Mouse (Mus musculus): ENCODE results near the gene Paqr3. TPM values are rescaled to one million over a fixed set of nuclear protein-coding genes. Genes with fewer than 3 reads are reported as not detected.

Gene Paqr3
- polyA plus RNA-seq, 1 experiment from 2014 or later = 25.3 TPM

DNA sequence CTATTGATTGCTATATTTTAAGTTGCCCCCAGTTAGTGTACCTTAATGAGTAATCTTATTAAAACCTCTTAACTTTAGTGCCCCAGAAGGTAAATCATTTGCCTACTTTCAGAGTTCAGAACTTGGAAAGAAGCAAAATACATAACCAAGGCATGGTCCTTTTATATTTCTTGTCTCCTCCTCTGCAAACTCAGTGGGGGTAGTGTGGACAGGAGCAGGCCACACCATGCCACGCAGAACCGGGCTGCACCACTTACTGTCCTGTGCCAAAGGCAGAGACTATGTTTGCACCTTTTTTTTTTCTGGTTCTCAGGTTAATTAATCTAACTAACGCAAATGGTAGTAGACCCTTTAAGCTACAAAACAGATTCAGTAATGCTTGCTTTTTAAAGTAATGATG is 22.0 kb downstream of the Paqr3 start:
- no peaks in the 10 kb centered on the region for H3K27me3 ChIP-seq (ENCODE audit: control insufficient read depth, insufficient read depth, low read length)
- H3K27ac ChIP-seq (ENCODE audit: low read depth, low read length) = no peak overlapping the region
- no peak for ATAC-seq (ENCODE audit: low read depth)
- no peak overlapping the region for H3K4me2 ChIP-seq (ENCODE audit: low read depth, low read length)
- H3K9ac ChIP-seq (replicated peaks; ENCODE audit: low read depth, low read length) = no peak overlapping the region
- H3K4me1 ChIP-seq (ENCODE audit: control insufficient read depth, insufficient read depth, low read length) = no peaks in the 10 kb centered on the region
- no peaks in the 10 kb centered on the region for H3K9me3 ChIP-seq (ENCODE audit: control insufficient read depth, low read length)
- peaks cover 24% of the 10 kb centered on the region for H3K36me3 ChIP-seq (ENCODE audit: control insufficient read depth, insufficient read depth, low read length)
- no peak overlapping the region for H3K4me3 ChIP-seq (ENCODE audit: low read depth, low read length)
- 95% methylated on average over 3 of the region's 3 CpGs for WGBS

DNA sequence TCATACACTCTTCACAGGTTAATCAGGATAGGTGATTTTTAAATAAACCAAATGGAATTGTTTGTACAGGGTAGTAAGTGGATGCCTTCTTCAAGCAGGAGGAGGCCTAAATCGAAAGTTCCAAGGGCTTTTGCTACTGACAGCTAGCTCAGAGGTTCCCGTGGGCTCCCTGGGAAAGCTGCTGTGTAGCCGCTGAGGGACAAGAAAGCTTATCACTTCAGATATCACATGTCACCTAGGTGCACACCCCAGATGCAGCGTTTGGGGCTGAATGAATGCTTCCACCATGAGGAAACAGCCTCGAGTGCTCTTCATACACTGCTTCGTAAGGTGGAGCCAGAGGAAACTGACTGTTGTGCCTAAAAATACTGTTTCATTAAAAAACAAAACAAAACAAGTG is 23.2 kb downstream of the Paqr3 start:
- WGBS = 91% methylated on average over 6 of the region's 6 CpGs
- ATAC-seq (ENCODE audit: low read depth) = no peak
- Histone ChIP-seq H3K9me3 (ENCODE audit: control insufficient read depth, low read length) (no peaks in the 10 kb centered on the region), H3K4me3 (ENCODE audit: low read depth, low read length) (no peak overlapping the region), H3K27ac (ENCODE audit: low read depth, low read length) (no peak overlapping the region), H3K27me3 (ENCODE audit: control insufficient read depth, insufficient read depth, low read length) (no peaks in the 10 kb centered on the region), H3K4me1 (ENCODE audit: control insufficient read depth, insufficient read depth, low read length) (no peaks in the 10 kb centered on the region), H3K36me3 (ENCODE audit: control insufficient read depth, insufficient read depth, low read length) (peaks cover 24% of the 10 kb centered on the region), H3K9ac (replicated peaks; ENCODE audit: low read depth, low read length) (no peak overlapping the region), H3K4me2 (ENCODE audit: low read depth, low read length) (no peak overlapping the region)

DNA sequence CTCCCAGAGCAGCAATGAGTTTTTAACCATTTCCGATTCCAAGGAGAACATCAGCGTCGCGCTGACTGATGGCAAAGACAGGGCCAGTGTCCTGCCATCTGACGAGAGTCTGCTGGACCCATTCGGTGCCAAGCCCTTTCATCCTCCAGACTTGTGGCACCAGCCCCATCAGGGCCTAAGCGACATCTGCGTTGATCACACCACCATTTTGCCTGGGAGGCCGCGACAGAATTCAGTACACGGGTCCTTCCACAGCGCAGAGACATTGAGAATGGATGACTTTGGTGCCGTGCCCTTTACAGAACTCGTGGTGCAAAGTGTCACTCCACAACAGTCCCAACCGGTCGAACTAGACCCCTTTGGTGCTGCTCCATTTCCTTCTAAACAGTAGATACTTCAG is 23.6 kb downstream of the Paqr3 start:
- no peak overlapping the region for H3K4me3 ChIP-seq (ENCODE audit: low read depth, low read length)
- no peak for ATAC-seq (ENCODE audit: low read depth)
- H3K4me1 ChIP-seq (ENCODE audit: control insufficient read depth, insufficient read depth, low read length) = no peaks in the 10 kb centered on the region
- 96% methylated on average over 16 of the region's 16 CpGs for WGBS
- no peak overlapping the region for H3K9ac ChIP-seq (replicated peaks; ENCODE audit: low read depth, low read length)
- no peak overlapping the region for H3K27ac ChIP-seq (ENCODE audit: low read depth, low read length)
- H3K36me3 ChIP-seq (ENCODE audit: control insufficient read depth, insufficient read depth, low read length) = peaks cover 22% of the 10 kb centered on the region
- no peaks in the 10 kb centered on the region for H3K27me3 ChIP-seq (ENCODE audit: control insufficient read depth, insufficient read depth, low read length)
- H3K9me3 ChIP-seq (ENCODE audit: control insufficient read depth, low read length) = no peaks in the 10 kb centered on the region
- no peak overlapping the region for H3K4me2 ChIP-seq (ENCODE audit: low read depth, low read length)

DNA sequence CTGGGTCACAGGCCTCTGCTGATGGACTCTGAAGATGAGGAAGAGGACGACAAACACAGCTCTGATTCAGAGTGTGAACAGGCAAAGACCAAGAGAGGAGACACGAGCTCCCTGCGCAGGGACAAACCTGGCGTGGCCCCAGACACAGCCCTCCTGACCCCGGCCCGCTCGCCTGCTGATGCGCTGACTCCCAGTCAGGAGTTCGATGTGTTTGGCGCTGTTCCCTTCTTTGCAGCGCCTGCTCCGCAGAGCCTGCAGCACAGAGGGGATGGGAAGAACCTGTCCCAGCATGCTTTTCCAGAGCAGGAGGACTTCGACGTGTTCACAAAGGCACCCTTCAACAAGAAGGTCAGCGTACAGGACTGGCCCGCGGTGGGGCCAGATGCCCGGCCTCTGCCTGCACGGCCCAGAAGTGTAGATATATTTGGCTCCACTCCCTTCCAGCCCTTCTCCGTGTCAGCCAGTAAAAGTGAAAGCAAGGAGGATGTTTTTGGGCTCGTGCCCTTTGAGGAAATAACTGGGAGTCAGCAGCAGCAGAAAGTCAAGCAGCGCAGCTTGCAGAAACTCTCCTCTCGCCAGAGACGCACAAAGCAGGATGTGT is 24.3 kb downstream of the Paqr3 start:
- Histone ChIP-seq H3K27ac (ENCODE audit: low read depth, low read length) (no peak overlapping the region), H3K9ac (replicated peaks; ENCODE audit: low read depth, low read length) (no peak overlapping the region), H3K4me2 (ENCODE audit: low read depth, low read length) (no peak overlapping the region), H3K4me1 (ENCODE audit: control insufficient read depth, insufficient read depth, low read length) (no peaks in the 10 kb centered on the region), H3K36me3 (ENCODE audit: control insufficient read depth, insufficient read depth, low read length) (peaks cover 24% of the 10 kb centered on the region), H3K4me3 (ENCODE audit: low read depth, low read length) (no peak overlapping the region), H3K9me3 (ENCODE audit: control insufficient read depth, low read length) (no peaks in the 10 kb centered on the region), H3K27me3 (ENCODE audit: control insufficient read depth, insufficient read depth, low read length) (no peaks in the 10 kb centered on the region)
- no peak for ATAC-seq (ENCODE audit: low read depth)
- 93% methylated on average over 24 of the region's 24 CpGs for WGBS

DNA sequence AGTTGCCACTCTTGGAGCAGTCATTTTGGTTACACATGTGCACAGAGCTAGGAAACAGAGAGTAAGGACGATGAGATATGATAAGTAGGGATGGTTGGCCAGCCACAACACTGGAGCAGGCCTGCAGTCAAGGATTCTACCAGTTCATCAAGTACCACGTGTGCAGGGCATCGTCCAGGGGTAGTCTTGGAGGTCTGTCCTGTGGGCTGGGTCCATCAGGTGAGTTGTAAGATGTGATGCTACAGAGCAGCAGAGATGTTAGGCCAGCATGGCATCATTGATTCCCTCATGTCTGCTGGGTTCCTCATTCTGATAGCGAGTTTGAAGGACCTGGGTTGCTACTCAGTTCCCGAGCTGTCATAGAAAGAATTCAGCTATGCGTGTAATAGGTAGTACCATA is 26.3 kb downstream of the Paqr3 start:
- H3K4me3 ChIP-seq (ENCODE audit: low read depth, low read length) = no peak overlapping the region
- H3K4me2 ChIP-seq (ENCODE audit: low read depth, low read length) = no peak overlapping the region
- peaks cover 24% of the 10 kb centered on the region for H3K36me3 ChIP-seq (ENCODE audit: control insufficient read depth, insufficient read depth, low read length)
- 95% methylated on average over 6 of the region's 6 CpGs for WGBS
- no peaks in the 10 kb centered on the region for H3K9me3 ChIP-seq (ENCODE audit: control insufficient read depth, low read length)
- H3K4me1 ChIP-seq (ENCODE audit: control insufficient read depth, insufficient read depth, low read length) = no peaks in the 10 kb centered on the region
- ATAC-seq (ENCODE audit: low read depth) = no peak
- H3K9ac ChIP-seq (replicated peaks; ENCODE audit: low read depth, low read length) = no peak overlapping the region
- no peak overlapping the region for H3K27ac ChIP-seq (ENCODE audit: low read depth, low read length)
- no peaks in the 10 kb centered on the region for H3K27me3 ChIP-seq (ENCODE audit: control insufficient read depth, insufficient read depth, low read length)

DNA sequence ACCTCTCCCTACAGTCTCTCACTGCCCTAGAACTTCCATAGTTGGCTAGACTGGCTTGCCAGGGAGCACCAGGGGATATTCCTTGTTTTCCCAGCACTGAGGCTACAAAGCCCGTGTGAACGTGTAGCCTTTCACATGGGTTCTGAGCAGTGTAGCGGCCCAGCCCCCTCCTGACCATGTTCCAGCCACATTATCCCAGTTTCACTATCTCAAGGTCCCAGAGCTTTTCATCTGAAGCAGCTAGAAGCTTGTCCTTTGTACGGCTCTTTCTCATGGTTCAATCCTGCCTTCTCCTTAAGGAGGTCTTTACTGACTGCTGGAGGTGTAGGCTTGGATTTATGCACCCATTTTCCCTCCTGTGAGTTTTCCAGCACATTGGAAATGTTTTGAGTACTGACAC is 26.9 kb downstream of the Paqr3 start:
- Histone ChIP-seq H3K4me1 (ENCODE audit: control insufficient read depth, insufficient read depth, low read length) (no peaks in the 10 kb centered on the region), H3K9me3 (ENCODE audit: control insufficient read depth, low read length) (no peaks in the 10 kb centered on the region), H3K4me2 (ENCODE audit: low read depth, low read length) (no peak overlapping the region), H3K27me3 (ENCODE audit: control insufficient read depth, insufficient read depth, low read length) (no peaks in the 10 kb centered on the region), H3K36me3 (ENCODE audit: control insufficient read depth, insufficient read depth, low read length) (peaks cover 24% of the 10 kb centered on the region), H3K9ac (replicated peaks; ENCODE audit: low read depth, low read length) (no peak overlapping the region), H3K4me3 (ENCODE audit: low read depth, low read length) (no peak overlapping the region), H3K27ac (ENCODE audit: low read depth, low read length) (no peak overlapping the region)
- 90% methylated on average over 4 of the region's 4 CpGs for WGBS
- no peak for ATAC-seq (ENCODE audit: low read depth)

DNA sequence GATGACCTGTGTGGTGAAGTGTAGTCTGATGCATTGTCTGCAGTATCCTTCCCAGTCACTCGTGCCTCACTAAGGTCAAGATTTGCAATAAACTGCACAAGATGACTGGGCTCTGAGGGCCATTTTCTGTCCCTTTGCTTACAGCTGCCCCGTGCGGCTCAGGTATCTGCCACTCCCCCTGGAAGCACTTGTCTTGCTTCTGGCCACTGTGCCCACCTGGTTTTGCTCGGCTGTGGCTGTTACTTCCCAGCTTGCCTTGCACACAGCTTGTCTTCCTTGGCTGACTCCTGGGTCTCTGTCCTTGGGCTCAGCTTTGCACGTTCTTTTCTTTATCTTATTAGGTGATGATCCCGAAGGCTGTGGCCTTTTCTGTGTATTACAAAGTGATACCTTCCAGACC is 27.7 kb downstream of the Paqr3 start:
- no peaks in the 10 kb centered on the region for H3K4me1 ChIP-seq (ENCODE audit: control insufficient read depth, insufficient read depth, low read length)
- 89% methylated on average over 6 of the region's 6 CpGs for WGBS
- H3K4me3 ChIP-seq (ENCODE audit: low read depth, low read length) = no peak overlapping the region
- H3K9ac ChIP-seq (replicated peaks; ENCODE audit: low read depth, low read length) = no peak overlapping the region
- H3K9me3 ChIP-seq (ENCODE audit: control insufficient read depth, low read length) = no peaks in the 10 kb centered on the region
- H3K36me3 ChIP-seq (ENCODE audit: control insufficient read depth, insufficient read depth, low read length) = peaks cover 24% of the 10 kb centered on the region
- no peak overlapping the region for H3K27ac ChIP-seq (ENCODE audit: low read depth, low read length)
- no peak for ATAC-seq (ENCODE audit: low read depth)
- H3K27me3 ChIP-seq (ENCODE audit: control insufficient read depth, insufficient read depth, low read length) = no peaks in the 10 kb centered on the region
- H3K4me2 ChIP-seq (ENCODE audit: low read depth, low read length) = no peak overlapping the region

DNA sequence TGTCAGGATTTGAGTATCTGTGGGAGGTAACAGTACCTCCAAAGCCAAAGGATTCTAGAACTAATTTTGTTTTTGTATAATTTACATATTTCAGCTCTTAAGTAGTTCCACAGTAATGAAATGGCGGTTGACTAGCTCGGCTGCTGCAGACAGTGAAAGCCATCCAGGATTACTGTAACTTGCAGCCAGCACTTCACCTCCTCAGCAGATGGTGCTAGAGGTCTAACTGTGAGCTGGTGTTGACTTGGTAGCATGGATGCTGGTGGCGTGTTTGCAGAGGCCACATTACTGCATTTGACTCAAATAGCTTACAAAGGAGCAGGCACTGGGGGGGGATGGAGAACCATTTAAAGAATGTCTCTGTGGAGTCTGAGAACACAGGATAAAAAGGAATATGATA is 29.9 kb downstream of the Paqr3 start:
- no peaks in the 10 kb centered on the region for H3K27me3 ChIP-seq (ENCODE audit: control insufficient read depth, insufficient read depth, low read length)
- H3K4me2 ChIP-seq (ENCODE audit: low read depth, low read length) = no peak overlapping the region
- no peak for ATAC-seq (ENCODE audit: low read depth)
- H3K9me3 ChIP-seq (ENCODE audit: control insufficient read depth, low read length) = no peaks in the 10 kb centered on the region
- H3K4me1 ChIP-seq (ENCODE audit: control insufficient read depth, insufficient read depth, low read length) = no peaks in the 10 kb centered on the region
- no peak overlapping the region for H3K4me3 ChIP-seq (ENCODE audit: low read depth, low read length)
- no peak overlapping the region for H3K9ac ChIP-seq (replicated peaks; ENCODE audit: low read depth, low read length)
- peaks cover 10% of the 10 kb centered on the region; the same call in 1 of the 2 replicates for H3K36me3 ChIP-seq (ENCODE audit: control insufficient read depth, insufficient read depth, low read length)
- WGBS = 73% methylated on average over 3 of the region's 3 CpGs
- no peak overlapping the region for H3K27ac ChIP-seq (ENCODE audit: low read depth, low read length)

DNA sequence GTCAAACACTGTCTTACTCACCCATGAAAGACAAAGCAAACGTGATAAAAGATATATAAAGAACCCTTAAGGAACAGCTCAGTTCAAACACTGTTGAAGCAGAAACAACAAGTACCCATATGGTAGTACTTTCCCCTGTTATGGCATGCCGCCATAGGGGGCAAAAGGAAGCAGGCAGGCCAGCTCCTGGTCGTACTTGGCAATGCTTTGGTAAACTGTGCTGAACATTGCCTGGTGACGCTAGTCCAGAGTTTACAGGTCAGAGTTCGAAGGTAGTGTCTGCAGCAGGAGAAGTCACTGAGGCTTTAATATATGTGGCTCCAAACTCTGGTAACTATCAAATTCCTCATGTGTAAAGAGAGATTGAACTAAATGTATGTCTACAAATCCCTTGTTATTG is 32.8 kb downstream of the Paqr3 start:
- no peaks in the 10 kb centered on the region for H3K4me1 ChIP-seq (ENCODE audit: control insufficient read depth, insufficient read depth, low read length)
- no peaks in the 10 kb centered on the region for H3K9me3 ChIP-seq (ENCODE audit: control insufficient read depth, low read length)
- WGBS = 81% methylated on average over 5 of the region's 5 CpGs
- H3K27me3 ChIP-seq (ENCODE audit: control insufficient read depth, insufficient read depth, low read length) = no peaks in the 10 kb centered on the region
- no peak overlapping the region for H3K4me2 ChIP-seq (ENCODE audit: low read depth, low read length)
- no peak overlapping the region for H3K4me3 ChIP-seq (ENCODE audit: low read depth, low read length)
- 0 out of 2 replicates have a peak, but pooled peaks cover 4% of the 10 kb centered on the region for H3K36me3 ChIP-seq (ENCODE audit: control insufficient read depth, insufficient read depth, low read length)
- H3K9ac ChIP-seq (replicated peaks; ENCODE audit: low read depth, low read length) = no peak overlapping the region
- no peak overlapping the region for H3K27ac ChIP-seq (ENCODE audit: low read depth, low read length)
- ATAC-seq (ENCODE audit: low read depth) = no peak
